Mouse (Mus musculus) E14TG2a.4 (cell line): ENCODE measurements around the gene Atp11a.
A peak's percentile ranks its signal among the peaks of the same experiment; 100 is the strongest.

ENCODE experiments used
- H3K27me3 ChIP-seq: 2 replicates; pipeline ENCODE4 v1.6.1; 2014; ENCODE audit warnings: low read length, control low read depth; ENCODE audit not compliant: insufficient read depth
- H3K36me3 ChIP-seq: 2 replicates; pipeline ENCODE4 v1.6.1; 2014; ENCODE audit warnings: low read length, control low read depth; ENCODE audit not compliant: insufficient read depth
- H3K4me1 ChIP-seq: replicated peaks from 2 replicates; pipeline ENCODE4 v1.6.1; 2014; ENCODE audit warnings: low read depth, low read length, control low read depth
- H3K4me3 ChIP-seq: replicated peaks from 2 replicates; pipeline ENCODE4 v1.5.1; 2014; ENCODE audit warnings: mild to moderate bottlenecking, low read length
- H3K9me3 ChIP-seq: 2 replicates; pipeline ENCODE4 v1.6.1; 2014; ENCODE audit warnings: low read length, control low read depth
- CTCF ChIP-seq: conservative IDR thresholded peaks from 2 replicates; pipeline ENCODE4 v1.5.1; 2014; ENCODE audit warnings: low read length
- NANOG ChIP-seq: IDR thresholded peaks from 2 replicates; pipeline ENCODE4 v1.6.1; 2014; ENCODE audit warnings: borderline replicate concordance, low read length, mixed read lengths
- POU5F1 ChIP-seq: IDR thresholded peaks from 2 replicates; pipeline ENCODE4 v1.6.1; 2014; ENCODE audit warnings: low read length, borderline replicate concordance

Gene Atp11a

GRCm38 (mm10) chr8:12871461-12871860, 114.6 kb downstream of the Atp11a start:
- H3K4me1 ChIP-seq, result peaks cover 75% of the 10 kb centered on the region
- TF ChIP-seq POU5F1 (peak; percentile 31; the same call in 1 of the 2 replicates), NANOG (peak; percentile 67; the same call in 1 of the 2 replicates), CTCF (no peak)
- peak overlapping the region; percentile 83 for H3K4me3 ChIP-seq
- no peaks in the 10 kb centered on the region for H3K9me3 ChIP-seq
- H3K36me3 ChIP-seq, result no peaks in the 10 kb centered on the region; the same call in 1 of the 2 replicates
- no peaks in the 10 kb centered on the region for H3K27me3 ChIP-seq

DNA sequence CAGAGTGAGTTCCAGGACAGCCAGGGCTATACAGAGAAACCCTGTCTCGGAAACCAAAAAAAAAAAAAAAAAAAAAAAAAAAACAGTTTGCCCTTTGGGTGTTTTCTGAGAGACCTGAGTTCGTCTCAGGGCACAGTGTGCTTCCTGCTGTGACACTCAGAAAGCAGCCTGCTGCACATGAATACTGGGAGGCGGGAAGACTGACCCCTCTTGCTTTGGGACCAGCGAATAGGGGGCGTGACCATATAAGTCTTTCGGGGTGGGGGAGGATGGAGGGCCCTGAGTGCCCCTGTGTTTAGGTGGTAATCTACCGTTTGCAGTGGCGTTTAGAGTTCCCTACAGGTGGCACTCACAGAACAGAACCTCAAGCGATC, 116.2 kb downstream of the Atp11a start:
- H3K36me3 ChIP-seq, result no peaks in the 10 kb centered on the region
- TF ChIP-seq NANOG (no peak), POU5F1 (no peak), CTCF (no peak)

DNA sequence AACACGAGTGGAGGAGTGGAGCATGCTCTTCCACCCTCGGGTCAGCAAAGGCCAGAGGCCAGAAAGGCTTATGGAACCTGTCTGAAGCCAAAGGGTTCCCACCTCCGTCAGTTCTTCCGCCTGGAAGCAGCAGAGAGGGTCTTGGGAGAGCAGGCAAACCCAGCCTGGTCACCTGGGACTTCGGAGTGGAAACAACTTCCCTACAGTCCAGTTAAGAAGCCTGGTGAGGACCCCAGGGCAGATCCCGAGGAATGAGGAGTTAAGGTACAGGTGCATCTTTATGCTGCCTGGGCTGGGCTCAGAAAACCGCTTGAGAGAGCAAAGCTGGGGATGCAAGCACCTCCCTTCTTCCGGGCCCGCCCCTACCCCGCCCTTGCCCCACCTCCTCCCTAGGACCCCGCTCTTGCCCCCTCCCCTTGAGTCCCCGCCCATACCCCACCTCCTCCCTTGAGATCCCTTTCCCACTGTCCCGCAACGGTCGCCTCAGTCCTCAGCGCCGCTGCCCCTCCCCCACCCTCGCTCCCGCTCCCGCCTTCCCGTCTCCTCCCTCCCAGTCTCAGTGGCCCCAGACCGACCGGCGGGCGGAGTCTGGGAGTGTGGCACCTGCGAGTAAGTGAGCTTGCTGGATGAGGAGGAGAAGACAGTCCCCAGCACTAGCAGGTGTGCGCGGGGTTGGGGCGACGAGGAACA, 116.7 kb downstream of the Atp11a start, which contains the start of gene Mcf2l:
TSS of gene Mcf2l (plus strand) at position 450 of the 690 bp plus-strand sequence.
- H3K27me3 ChIP-seq, result no peaks in the 10 kb centered on the region
- peaks cover 77% of the 10 kb centered on the region for H3K4me1 ChIP-seq
- peak within 1 kb of the TSS; percentile 83 for H3K4me3 ChIP-seq
- H3K36me3 ChIP-seq, result no peaks in the 10 kb centered on the region
- no peak for TF ChIP-seq CTCF
- no peak for TF ChIP-seq POU5F1
- TF ChIP-seq NANOG, result no peak
- H3K9me3 ChIP-seq, result no peaks in the 10 kb centered on the region

More for the DNA sequence above, 116.2 kb downstream of the Atp11a start:
- peak overlapping the region; percentile 83 for H3K4me3 ChIP-seq
- H3K4me1 ChIP-seq, result peaks cover 78% of the 10 kb centered on the region
- H3K9me3 ChIP-seq, result no peaks in the 10 kb centered on the region
- H3K27me3 ChIP-seq, result no peaks in the 10 kb centered on the region

GRCm38 (mm10) chr8:12874194-12874791, 117.5 kb downstream of the Atp11a start:
- TF ChIP-seq POU5F1, result no peak
- no peak for TF ChIP-seq CTCF
- TF ChIP-seq NANOG, result no peak

DNA sequence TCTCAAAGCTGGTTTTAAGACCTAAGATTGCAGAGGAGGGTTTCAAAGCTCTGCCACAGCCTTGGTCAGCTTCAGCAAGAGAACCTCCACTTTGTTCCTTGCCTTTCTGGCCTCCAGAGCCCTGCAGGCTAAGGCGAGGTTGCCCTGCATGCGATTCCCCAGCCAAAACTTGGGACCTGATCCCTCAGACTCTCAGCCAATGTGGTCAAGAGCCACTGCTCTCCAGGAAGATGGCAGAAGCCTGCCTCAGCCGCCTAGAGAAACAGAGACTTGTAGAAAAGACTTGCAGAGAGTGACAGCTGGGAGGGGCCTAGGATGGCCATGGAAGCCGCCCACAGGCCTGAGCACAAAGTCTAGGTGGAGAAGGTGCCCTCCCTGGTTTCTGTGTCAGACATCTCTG, 118.2 kb downstream of the Atp11a start:
- Histone ChIP-seq H3K4me1 (peaks cover 66% of the 10 kb centered on the region), H3K27me3 (no peaks in the 10 kb centered on the region), H3K9me3 (no peaks in the 10 kb centered on the region), H3K4me3 (peak overlapping the region; percentile 80), H3K36me3 (peaks cover 10% of the 10 kb centered on the region)
- no peak for TF ChIP-seq NANOG
- TF ChIP-seq CTCF, result no peak
- no peak for TF ChIP-seq POU5F1

More at GRCm38 (mm10) chr8:12874194-12874791, 117.5 kb downstream of the Atp11a start:
- Histone ChIP-seq H3K36me3 (peaks cover 4% of the 10 kb centered on the region), H3K27me3 (no peaks in the 10 kb centered on the region), H3K9me3 (no peaks in the 10 kb centered on the region), H3K4me3 (peak overlapping the region; percentile 80), H3K4me1 (peaks cover 73% of the 10 kb centered on the region)

DNA sequence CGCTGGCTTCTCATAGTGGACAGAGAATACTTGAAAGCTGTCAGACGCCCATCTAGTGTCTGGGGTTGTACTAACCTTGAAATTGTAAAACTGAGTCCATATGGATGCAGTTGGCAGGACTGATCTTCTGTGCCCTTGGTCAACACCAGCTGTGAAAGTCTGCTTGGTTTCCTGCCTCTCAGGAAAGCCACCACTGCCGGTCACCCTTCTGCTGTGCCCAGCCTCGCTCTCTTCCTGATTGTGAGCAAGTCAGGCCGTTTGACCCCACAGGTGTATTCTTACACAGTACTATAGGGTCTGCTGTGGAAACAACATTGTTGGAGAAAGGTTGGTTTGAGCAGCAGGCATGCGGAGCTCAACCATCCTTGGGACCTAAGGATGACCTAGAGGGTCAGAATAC, 120.3 kb downstream of the Atp11a start:
- TF ChIP-seq CTCF, result no peak
- no peak for TF ChIP-seq POU5F1
- no peak for TF ChIP-seq NANOG
- peaks cover 29% of the 10 kb centered on the region for H3K36me3 ChIP-seq
- no peaks in the 10 kb centered on the region for H3K9me3 ChIP-seq
- peaks cover 57% of the 10 kb centered on the region for H3K4me1 ChIP-seq
- H3K27me3 ChIP-seq, result no peaks in the 10 kb centered on the region
- H3K4me3 ChIP-seq, result no peak overlapping the region

DNA sequence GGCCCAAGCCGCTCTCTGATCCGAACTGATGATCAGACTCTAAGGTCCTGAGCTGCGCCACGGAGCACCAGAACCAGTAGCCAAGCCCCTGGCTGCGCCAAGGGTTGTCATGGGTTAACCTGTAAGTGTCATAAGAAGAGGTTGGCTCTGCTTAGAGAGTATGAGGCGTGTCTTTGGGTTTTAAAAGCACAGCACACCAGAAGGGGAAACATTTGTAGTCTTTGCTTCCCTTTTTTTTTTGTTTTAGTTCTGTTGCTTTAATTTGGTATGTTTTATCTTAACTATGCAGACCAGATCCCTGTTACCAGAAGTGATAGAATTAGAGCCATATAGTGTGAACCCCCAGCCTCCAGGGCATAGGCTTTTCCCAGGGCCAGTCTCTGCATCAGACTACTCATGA, 123.3 kb downstream of the Atp11a start:
- peaks cover 4% of the 10 kb centered on the region; the same call in 1 of the 2 replicates for H3K9me3 ChIP-seq
- H3K4me3 ChIP-seq, result no peak overlapping the region
- H3K36me3 ChIP-seq, result peaks cover 58% of the 10 kb centered on the region
- no peak for TF ChIP-seq POU5F1
- TF ChIP-seq CTCF, result no peak
- no peak for TF ChIP-seq NANOG
- peaks cover 48% of the 10 kb centered on the region for H3K4me1 ChIP-seq
- H3K27me3 ChIP-seq, result no peaks in the 10 kb centered on the region

DNA sequence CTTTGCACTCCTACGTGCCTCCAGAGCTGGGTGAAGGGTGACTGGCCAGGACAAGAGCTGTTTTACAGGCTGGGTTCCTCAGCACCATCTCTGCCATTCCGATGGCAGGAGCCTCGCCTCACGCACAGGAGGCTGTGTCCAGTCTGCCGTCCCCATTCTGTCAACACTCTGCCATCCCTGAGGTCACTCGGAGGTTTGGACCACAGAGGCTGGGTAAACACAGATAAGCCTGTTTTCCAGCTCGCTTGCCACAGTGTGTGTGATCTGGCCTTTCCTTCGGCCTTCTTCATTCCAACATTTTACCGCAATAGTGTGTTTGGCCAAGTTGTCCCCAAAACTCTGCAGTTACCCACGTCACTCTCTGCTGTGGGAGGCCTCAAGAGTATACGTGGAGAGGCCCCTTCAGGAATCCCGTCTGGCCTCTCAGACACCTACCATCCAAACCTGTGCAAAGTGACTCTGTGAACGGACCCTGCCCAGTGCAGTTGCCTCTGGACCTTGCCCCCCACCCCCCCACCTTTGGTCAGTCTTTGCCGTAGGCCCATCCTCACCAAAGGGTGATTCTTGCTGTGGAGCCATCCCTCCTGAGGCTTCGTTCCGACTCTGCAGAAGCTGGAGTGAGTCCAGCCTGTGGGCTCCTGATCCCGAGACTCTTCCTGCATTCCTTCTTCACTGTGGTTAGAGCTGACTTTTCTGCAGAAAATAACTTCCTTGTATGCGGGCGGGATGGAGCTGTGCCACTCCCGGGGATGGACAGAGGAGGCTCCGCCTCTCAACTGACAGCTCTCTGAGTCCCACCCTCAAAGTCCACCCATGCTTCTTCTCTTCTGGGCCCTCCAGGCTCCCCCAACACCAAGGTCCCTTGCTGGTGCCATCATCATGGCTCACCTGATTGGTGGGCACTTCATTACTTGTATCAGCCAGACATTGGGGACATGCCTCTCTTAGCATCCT, 126.5 kb downstream of the Atp11a start:
- peaks cover 17% of the 10 kb centered on the region for H3K9me3 ChIP-seq
- no peaks in the 10 kb centered on the region for H3K27me3 ChIP-seq
- H3K4me3 ChIP-seq, result no peak overlapping the region
- H3K36me3 ChIP-seq, result peaks cover 74% of the 10 kb centered on the region
- peaks cover 31% of the 10 kb centered on the region for H3K4me1 ChIP-seq
- no peak for TF ChIP-seq CTCF
- no peak for TF ChIP-seq POU5F1
- no peak for TF ChIP-seq NANOG
